Mouse (Mus musculus): ENCODE results near the gene Acap1.

The Acap1 gene

DNA sequence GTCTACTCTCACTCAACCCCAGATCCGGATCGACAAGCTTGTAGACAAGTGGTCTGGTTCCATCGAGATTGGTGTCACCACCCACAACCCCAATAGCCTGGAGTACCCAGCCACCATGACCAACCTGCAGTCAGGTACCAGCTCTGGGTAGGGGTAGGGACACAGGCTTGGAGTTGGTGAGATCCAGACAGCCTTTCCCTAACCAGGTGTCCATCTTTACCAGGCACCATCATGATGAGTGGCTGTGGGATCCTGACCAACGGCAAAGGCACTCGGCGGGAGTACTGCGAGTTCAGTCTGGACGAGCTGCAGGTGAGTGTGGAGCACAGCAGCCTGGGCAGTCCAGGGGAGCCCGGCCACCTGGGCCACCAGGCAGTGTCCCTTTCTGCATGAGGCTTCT, 9.0 kb upstream of the Acap1 start:
- no peak for DNase-seq (ENCODE audit: low read depth, low spot score)

DNA sequence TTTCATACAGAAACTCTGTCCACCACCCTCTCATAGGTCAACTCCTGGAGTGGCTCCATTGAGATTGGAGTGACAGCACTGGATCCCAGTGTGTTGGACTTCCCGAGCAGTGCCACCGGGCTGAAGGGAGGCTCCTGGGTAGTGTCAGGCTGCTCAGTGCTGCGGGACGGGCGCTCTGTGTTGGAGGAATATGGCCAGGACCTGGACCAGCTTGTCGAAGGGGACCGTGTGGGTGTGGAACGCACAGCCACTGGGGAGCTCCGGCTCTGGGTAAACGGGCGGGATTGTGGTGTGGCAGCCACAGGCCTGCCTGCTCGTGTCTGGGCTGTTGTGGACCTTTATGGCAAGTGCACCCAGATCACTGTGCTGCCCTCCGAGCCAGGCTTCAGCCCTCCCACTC, 7.6 kb upstream of the Acap1 start:
- no peak for DNase-seq (ENCODE audit: low read depth, low spot score)

DNA sequence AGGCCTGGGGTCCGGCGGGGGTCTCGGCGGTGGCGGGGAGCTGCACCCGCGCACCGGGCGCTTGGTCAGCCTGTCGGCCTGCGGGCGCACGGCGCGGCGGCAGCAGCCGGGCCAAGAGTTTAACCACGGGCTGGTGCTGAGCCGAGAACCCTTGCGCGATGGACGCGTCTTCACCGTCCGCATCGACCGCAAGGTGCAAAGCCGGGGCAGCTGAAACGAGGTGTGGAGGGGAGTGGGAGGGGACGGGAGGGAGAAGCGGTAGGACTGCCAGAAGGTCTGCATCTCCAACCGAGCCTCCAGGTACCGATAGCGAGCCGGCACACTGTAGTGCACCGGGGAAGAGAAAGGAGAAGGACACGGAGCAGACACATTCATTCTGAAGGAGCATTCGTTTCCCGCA, 6.7 kb upstream of the Acap1 start:
- peak; percentile 31 for DNase-seq (ENCODE audit: low read depth, low spot score)

DNA sequence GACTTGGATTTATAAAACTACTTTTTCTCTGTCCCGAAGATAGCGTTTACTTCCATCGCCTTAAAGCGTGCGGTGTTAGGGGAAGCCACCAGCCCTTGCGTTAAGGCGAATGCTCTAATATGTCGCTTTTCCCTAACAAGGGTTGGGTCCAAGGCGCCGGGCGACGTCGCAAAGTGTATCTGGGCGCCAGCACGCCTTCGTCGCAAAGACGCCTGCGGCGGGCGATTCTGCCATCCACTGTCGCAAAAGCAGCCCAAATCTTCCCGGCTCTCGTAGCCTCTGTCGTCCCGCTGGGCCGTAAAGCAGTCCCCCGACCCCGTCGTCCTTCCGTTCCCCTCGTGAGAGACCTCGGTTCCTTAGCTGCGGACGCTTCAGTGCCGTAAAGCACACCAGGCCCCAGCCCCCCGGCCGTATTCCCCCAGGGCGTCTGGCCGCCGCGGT, 6.1 kb upstream of the Acap1 start:
- peak; percentile 100 for DNase-seq (ENCODE audit: low read depth, low spot score)

DNA sequence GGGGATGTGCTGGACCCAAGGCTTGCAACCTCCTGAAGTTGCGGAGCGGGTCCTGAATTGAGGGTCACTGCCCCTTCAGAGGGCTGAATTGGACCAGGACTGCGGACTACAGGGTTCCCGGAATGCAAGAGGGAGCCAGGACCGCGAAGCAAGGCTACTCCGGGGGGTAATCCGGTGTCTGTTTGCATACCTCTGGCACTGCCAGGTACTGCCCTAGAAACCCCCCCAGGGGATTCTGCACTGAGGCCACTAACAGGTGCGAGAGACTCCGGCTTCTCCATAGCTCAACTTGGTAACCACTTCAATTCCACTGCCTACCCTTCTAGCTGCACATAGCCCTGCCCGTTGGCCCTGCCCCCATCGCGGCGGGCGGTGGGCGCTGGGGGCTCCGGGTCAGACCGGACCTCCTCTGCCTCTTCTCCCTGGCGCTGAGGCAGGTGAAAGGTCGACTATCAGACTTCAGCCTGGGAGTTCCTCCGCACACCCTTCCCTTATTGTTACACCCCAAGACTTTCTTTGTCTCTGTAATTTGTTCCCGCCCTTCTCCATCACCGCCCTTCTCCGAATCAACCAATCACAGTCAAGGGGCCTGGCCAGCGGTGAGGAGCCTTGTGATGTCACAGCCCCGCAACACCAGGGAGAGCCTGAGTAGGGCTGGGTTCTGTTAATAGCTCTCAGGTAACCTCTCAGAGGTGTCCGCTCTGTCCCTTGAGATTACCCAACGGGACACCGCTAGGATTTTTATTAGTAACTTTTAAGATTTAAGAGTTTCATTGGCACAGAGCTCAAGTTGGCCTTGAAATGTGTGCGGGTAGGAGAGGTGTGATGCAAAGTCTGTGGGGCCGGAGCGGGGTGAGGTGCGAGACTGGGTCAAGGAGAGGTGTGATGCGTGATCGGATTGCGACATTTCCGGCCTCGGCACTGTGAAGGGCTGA, 5.4 kb upstream of the Acap1 start, which contains the start of the genes 2810408A11Rik and Neurl4:
2810408A11Rik (minus strand) TSS at position 517 of the 935 bp plus-strand sequence.
Neurl4 (plus strand) TSS at position 602 of the 935 bp plus-strand sequence.
- peak; percentile 98 for DNase-seq (ENCODE audit: low read depth, low spot score)

DNA sequence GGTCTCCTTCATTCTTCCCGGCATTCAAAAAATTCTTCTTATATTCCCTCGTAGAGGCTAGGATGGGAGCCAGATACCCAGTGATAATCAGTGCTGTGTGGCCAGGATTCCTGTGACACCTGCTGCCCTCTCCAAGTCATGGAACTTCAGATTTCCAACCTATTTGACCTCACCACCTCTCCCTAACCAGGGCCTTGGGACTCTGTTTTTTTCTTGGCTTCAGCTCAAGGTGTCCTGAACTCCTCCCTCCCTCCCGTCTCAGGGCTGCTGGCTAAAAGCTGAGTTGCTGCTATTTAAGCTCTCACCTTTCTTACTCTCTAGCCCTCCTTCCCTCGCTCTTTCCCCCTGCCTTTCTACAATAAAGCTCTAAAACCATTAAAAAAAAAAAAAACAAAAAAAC, 4.5 kb upstream of the Acap1 start:
- DNase-seq (ENCODE audit: low read depth, low spot score): no peak

DNA sequence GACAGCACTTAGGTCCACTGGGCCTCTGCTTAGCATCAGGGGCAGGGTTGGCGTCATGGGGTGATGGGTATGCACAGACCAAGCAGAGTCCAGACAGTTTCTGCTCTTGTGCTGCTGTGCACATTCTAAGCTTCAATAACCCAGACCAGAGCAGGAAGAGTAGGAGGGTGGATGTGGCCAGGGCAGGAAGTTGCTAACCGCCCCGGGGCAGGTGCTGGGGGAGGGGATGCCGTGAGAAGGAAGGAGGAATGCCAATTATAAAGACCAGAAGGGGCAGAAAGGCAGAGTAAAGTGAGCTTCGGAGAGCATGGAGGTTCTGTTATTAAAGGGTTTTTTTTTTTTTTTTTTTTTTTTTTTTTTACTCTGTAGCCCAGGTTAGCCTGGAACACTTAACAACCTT, 668 bp downstream of the Acap1 start:
- no peak for DNase-seq (ENCODE audit: low read depth, low spot score)

DNA sequence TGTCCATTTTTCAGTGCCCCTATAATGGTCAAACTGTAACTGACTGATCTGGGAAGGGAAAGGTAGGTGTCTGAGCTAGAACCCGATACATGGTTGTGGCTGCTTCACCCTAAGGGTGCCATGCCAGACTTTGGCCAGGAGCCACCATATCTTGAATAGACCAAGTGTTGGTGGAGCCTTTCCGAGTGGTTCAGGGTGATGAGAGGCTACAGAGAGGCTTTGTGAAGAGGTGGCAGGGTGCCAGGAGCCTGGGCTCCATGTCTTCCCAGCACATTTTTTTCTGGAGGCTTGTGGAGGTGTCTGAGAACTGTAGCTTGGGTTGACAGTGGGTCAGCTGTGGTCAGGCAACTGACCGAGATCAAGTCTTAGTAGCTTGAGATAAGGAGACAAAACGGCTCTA, 3.9 kb downstream of the Acap1 start:
- peak; percentile 81 for DNase-seq (ENCODE audit: low read depth, low spot score)

DNA sequence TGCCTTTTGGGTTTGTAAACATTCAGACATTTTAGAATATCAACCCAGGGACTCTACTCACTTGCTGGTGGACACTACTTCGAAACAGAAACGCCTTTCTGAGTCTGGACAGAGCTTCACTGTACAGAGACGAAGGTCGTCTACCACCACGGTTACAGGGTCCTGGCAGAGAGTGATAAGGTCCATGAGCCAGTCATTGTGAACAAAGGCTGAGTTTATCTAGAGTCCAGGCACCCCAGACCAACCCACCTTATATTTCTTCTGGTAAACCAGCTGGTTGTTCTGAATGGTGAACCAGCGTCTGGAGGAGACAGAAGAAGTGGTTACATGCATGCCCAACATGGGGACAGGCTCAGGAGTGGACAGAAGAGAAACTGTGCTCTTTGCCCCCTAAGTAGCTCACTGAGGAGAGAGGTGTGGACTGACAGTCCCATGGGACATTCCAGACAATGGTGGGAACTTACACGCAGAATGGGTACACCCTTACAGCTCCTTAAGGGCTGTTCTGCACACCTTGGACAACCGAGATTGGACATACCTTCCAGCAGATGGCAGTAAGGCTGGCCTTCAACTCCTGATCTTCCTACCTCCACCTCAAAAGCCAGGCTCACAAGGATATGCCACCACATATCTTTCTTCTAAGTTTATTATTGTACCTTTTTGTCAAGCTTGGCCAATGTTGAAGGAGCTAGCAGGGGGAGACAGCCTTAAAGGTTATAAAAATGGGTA, 8.3 kb downstream of the Acap1 start:
- DNase-seq (ENCODE audit: low read depth, low spot score): no peak

DNA sequence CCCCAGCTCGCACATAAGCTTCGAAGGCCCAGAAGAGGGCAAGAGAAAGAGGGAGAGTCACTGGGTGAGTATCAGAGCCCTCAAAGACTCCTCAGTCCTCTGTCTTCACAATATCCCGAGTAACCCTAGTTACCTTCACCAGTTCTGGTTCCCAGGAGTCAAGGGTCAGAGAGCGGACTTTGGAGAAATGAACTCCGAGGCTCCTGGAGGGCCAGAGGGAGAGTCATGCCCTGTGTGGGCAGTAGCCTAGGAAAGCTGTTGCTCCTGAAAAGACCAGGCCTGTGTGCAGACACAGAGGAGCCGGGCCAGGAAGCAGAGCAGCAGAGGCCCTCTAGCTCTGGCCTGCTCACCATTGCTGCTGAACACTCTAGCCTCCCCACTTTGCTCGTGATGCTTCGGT, 10.7 kb downstream of the Acap1 start:
- no peak for DNase-seq (ENCODE audit: low read depth, low spot score)

DNA sequence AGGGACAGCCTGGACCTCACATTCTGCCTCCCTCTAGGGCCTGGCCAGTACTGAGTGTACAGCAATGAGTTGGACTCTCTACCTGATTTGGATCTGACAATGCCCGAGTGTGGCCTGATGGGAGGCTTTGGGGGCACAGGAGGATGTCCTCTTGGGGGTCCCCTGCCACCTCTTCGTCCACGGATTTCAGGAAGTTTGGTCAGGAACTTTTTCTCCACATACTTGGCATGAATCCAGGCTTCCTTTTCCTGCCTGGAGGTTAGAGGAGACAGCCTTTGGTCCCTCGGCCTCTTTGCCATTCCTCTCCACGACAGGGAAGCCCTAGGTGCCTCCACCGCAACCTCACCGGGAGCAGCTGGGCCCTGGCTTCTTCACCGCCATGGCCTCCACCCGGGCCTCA, 11.1 kb downstream of the Acap1 start:
- no peak for DNase-seq (ENCODE audit: low read depth, low spot score)

DNA sequence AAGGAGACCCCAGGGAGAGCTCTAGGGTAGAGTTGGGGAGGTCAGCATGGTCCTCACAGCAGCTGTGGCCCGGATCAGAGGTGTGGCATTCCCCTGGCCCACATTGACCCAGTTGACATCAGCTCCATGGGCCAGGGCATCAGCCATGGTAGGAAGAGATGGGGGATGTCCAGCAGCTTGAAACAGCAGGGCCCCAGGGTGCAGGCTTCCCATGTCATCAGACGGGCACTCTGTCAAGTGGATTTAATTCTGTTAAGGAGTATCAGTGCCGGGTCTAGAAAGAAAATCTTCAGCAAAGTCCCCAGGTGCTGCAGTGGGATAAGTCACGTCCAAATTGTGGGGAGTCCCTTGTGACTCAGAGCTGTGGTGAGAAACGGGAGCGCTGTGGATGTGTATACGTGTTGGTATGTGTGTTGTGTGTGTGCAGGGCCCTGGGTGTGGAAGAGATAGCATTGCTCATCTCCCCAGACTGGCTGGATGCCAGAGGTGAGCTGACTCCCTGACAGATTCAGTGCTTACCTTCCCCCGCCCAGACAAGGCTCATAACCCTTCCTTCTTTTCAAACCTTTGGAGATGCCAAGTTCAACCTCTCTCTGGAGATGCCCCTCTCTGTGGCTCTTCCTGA, 11.7 kb downstream of the Acap1 start:
- no peak for DNase-seq (ENCODE audit: low read depth, low spot score)

DNA sequence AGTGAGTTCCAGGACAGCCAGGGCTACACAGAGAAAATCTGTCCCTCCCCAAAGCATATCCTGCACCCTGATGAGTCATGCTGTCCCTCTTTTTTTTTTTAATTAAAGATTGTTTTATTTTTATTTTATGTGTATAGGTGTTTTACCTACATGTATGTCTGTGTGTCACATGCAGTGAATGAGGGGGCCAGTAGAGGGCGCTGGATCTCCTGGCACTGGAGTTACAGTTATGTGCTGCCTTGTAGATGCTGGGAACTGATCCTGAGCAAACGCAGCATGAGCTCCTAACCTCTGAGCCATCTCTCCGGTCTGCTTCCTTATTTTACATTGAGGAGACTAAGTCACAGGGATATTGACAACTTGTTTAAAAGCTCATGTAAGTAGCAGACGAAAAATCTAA, 12.3 kb downstream of the Acap1 start:
- DNase-seq (ENCODE audit: low read depth, low spot score): peak; percentile 31

DNA sequence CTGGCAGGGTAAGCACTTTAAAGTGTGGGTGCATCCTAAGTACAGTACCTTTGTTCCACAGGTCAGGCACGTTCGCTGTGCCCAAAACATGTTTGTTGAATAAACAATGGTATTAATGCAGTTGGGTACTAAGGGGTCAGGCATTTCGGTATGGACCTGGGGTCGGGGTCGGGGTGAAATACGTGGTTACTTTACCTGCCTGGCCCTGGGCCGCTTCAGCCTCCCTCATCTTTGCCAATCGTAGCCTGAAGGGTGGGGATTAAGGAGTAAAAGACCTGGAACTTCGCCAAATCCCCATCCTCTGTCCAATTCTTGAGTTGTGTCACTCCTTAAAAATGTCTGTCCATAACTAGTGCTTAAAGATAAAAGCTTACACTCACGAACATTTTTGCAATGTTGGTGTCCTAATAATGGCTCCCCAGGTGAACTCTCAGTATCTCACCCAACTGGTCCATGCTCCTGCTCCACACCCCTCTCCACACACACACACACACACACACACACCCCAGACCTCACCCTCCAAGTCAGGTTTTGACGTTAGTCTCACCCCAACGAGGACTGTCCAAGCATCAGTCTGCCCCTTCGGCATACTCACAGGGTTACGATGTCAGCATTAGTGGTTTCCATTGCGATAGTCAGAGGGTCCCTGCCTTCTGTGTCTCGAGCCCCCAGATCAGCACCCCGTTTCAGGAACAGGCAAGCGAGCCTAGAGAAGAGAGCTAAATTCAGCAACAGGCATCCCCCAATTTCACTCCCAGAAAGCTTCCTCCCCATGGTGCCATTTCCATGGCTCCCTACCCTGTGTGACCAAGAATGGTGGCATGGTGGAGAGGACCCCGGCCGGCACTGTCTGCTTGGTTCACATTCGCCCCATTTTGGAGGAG, 13.3 kb downstream of the Acap1 start:
- no peak for DNase-seq (ENCODE audit: low read depth, low spot score)

DNA sequence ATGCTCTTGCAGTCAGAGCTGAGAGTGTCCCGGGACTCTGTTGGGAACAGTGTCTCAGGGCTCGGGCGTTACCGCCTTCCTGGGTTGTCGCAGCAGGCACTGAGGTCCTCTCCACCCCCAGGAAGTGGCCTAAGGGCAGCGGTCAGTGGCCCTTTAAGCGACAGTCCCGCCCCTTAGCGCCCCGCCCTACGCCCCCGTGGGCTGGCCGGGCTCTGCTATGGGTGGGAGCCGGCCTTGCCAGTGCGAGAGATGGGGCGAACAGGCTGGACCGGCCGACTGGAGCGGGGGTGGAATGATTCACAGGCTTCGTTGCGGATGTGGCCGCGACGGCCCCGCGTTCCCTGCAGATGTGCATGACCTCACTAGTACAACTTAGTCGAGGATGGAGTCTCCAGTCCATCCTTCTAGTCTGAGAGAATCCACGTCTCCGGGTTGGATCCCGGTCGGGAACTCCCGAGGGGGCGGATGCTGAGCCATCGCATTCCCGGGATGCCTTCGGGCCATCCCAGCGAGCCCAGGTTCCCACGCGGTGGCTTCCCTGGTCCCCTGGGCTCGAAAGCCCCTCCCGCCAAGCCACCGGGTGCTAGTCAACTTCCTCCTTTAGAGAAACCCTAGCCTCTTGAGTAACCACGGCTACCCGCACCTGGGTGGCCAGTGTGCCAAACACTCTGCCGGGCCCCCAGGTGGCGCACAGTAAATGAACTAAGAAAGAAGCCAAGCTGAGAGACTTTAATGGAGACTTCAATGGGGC, 14.3 kb downstream of the Acap1 start, which contains the start of gene Kctd11:
Kctd11 (minus strand) TSS at position 554 of the 751 bp plus-strand sequence.
- peak; percentile 83 for DNase-seq (ENCODE audit: low read depth, low spot score)

DNA sequence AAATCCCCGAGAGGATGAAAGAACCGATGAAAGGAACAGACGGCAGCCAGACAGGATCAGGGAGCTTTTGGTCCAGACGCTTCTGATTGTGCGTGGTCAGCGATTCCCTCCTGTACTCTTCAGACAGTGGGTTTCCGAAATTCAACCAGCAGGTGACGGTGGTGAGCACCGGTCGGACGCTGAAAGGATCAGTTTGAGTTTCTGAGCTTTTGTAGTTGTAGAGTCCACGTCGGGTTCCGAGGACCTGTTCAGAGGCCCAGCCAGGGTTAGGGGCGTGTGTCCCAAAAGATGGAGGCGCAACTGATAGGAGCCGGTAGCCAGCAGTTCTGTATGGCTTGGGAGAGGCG, 14.9 kb downstream of the Acap1 start:
- DNase-seq (ENCODE audit: low read depth, low spot score): peak; percentile 67

DNA sequence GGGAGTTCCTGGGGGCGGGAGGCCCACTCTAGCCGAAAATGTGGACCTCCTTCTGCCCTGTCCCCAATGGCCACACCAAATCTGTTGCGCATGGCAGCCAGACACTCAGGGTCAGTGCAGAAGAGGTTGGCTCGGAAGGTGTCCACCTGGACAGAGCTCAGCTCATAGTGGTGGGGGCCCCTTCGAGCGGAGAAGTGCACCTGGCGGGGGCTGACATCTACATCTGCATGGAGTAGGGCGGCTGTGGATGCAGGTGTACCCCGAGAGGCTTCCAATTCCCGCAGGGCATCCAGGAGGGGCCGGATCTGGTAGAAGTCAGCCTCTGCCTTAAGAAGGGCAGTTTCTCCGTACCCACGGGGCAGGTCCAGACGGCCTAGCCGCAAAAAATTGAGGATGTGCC, 15.6 kb downstream of the Acap1 start:
- no peak for DNase-seq (ENCODE audit: low read depth, low spot score)

DNA sequence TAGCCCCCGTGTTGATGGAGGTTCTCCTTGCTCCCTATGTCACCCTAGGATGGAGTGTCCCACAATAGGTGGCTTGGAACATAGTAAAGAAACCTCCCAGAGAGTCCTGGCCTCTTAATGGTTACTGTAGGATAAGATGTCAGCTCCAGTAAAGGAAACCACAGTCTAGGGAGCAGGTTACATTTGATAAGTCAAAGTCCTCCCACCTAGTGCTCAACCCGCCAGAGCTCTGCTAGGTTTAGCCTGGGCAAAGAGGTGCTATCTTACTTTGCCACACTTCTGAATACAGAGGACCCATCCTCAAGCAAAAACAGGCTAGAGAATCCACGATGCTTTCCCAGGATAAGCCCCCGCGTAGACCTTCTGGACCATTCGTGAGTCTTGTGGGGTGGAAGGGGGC, 16.4 kb downstream of the Acap1 start:
- no peak for DNase-seq (ENCODE audit: low read depth, low spot score)

DNA sequence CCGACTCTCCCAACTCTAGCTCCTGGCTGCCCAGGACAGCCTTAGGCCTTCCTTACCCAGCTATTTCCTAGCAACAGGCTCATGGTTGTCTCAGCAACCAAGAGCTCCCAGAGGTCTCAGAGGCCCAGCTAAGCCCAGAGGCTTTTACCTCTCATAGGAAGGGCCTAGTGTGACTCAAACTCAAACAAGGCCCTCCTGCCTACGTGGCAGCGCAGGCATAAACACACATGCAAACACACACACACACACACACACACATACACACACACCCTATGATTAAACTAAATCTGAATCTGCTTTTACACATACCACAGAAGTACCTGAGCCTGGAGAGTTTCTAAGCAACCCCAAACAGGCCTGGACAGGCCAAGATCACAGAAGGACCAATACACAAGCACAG, 16.9 kb downstream of the Acap1 start:
- peak; percentile 13 for DNase-seq (ENCODE audit: low read depth, low spot score)

DNA sequence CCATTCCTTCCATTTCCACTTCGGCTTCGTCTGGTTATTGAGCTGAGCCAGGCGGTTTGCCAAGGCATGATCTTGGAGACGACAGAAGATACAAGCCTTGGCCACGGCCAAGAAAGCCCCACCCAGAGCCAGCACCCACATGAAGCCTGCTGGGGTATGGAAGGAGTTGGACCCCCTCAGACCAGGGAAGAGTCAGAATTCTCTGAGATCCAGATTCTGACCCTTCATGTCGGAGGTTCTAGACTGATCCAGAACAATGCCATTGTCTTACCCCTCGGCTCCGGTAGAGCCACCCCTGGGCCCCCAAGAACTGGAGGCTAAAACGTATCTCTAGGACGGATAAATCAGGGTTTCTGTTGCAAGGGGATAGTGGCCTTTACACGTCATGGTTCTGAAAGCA, 17.5 kb downstream of the Acap1 start, which contains the start of gene Tmem95:
Tmem95 (minus strand) TSS at position 141 of the 400 bp plus-strand sequence.
- DNase-seq (ENCODE audit: low read depth, low spot score): no peak

Measured in brain, adult 2 months (tissue).